Mouse (Mus musculus) c-Kit-positive CD71-positive TER-119-negative erythroid progenitor cells, embryonic 14.5 days (primary cell): ENCODE measurements around the gene Aldh1a3.

ENCODE experiments used
- DNase-seq: peaks from one replicate; pipeline ENCODE4 v3.0.0-alpha.2; 2013; ENCODE audit warnings: low read depth

Aldh1a3 gene

GRCm38 (mm10) chr7:66416829-66417228 is 10.5 kb downstream of the Aldh1a3 start:
- DNase-seq: no peak

GRCm38 (mm10) chr7:66413093-66413492 is 14.2 kb downstream of the Aldh1a3 start:
- no peak for DNase-seq

GRCm38 (mm10) chr7:66409433-66409832 is 17.9 kb downstream of the Aldh1a3 start:
- no peak for DNase-seq

GRCm38 (mm10) chr7:66406971-66407370 is 20.3 kb downstream of the Aldh1a3 start:
- DNase-seq: no peak

- DNase-seq: no peak
Measured at GRCm38 (mm10) chr7:66405951-66406721, 21.2 kb downstream of the Aldh1a3 start.

- DNase-seq: no peak
Measured at GRCm38 (mm10) chr7:66405541-66405940, 21.8 kb downstream of the Aldh1a3 start.

- no peak for DNase-seq
Measured at GRCm38 (mm10) chr7:66404802-66405201, 22.5 kb downstream of the Aldh1a3 start.

DNA sequence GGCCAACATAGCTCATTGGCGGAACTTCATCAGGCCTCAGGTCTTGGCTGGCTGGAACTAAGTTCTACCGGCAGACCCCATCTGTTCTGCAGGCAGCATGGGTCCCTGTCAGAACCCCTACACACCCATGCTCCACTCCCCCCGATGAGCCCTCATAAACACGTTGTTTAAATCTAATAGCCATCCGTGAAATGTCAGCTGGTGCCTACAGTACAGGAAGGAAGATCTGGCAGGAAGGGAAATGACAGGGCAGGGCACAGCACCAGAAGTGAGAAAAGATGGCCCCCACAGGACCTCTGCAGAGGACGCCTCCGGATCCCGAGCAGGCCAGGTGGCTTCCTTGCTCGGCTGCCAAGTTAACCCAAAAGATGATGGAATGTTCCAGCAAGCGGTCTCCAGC is 23.2 kb downstream of the Aldh1a3 start:
- no peak for DNase-seq

- DNase-seq: no peak
Measured at GRCm38 (mm10) chr7:66402876-66403275, 24.4 kb downstream of the Aldh1a3 start.

GRCm38 (mm10) chr7:66401605-66402004 is 25.7 kb downstream of the Aldh1a3 start:
- DNase-seq: no peak

GRCm38 (mm10) chr7:66397288-66397687 is 30.0 kb downstream of the Aldh1a3 start:
- DNase-seq: no peak

DNA sequence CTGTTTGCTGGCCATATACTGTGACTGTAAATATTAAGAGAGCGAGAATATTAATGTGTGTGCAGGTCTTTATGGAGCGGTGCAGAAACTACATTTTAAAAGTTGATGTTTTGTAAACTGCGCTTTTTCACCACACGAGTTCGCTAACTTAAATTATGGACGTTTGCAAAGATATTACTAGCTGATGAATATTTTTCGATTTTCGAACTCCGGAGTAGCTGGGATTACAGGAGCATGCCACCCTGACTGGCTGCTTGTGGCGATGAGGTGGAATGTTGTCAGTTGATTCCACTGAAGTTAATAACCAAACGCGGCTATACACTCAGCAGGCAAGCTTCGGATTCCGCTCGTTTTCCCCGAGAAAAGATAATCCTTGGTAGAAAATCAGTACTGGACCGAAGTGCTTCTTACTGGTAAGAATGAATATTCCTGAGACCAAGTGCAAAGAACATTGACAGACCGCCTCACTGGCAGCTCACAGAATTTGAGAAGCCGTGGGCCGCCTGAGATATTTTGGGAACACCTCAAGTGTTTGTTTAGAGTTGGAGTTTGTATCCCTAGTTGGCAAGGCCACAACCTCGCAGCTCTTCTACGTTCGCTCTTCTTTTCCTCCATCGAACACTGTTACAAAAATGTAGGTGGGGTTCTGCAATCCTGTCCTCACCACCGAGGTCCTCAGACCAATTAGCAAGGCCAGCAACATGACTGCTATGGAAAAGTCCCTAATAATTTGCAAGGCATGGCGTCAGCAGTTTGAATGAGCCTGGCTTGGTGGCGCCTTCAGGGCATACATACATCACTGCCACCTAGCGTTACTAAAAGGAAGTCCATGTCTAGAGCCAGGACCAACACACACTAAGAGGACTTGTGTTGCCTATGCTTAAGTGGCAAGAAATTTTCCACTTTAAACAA is 38.4 kb downstream of the Aldh1a3 start:
- DNase-seq: peak; percentile 66

DNA sequence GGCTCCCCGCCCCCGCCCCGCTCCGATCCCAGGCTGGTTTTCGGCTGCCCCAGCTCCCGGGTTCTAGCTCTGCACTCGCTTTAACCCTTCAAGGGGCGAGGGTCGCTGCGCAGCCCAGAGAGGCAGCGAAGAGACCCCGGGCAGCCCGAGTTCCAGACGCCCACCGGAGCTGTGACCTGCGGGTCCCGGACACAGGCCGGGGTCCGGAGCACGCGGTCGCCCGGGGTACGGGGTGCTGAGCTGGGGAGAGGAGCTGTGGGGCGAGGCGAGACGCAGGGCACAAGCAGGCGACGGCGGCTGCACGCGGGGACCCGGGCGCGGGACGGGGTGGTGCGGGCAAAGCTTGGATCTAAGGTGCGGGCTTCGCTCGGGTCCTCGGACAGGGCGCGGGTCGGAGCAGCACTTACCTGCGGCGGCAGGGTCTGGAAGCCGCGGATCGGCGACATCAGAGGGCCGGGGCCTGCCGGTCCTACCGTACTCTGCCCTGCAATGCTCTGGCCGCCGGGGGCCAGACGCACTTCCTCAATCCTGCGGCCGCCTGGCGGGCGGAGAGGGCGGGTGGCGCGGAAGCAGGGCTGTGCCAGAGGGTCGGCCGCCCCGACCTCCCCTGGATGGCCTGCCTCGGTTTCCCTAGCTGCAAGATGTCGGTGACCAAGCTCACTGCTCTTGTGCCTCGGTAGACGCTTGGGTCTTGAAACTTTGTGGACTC is 39.4 kb downstream of the Aldh1a3 start, which contains the start of gene Lrrk1:
Gene Lrrk1 (minus strand): TSS at position 538 of the 709 bp plus-strand sequence.
- peak; percentile 42 for DNase-seq

- no peak for DNase-seq
Measured at GRCm38 (mm10) chr7:66387419-66387812, 39.9 kb downstream of the Aldh1a3 start.

DNA sequence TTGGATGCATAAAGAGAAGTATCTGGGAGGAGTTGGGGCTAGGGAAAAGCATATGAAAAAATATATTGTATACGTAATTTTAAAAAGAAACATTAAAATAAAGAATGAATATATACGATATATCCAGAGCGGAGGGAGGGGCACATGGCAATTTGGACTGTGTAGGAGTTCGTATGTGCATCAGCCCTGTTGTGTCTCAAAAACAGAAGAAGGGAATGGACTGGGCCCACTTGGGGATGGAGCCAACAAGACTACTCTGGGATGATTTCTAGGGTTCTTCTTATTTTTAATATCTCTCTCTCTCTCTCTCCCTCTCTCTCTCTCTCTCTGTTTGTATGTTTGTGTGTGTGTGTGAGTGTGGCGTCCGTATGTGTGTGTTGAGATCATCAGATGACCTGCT is 40.9 kb downstream of the Aldh1a3 start:
- DNase-seq: no peak

GRCm38 (mm10) chr7:66385826-66386225 is 41.5 kb downstream of the Aldh1a3 start:
- DNase-seq: no peak

DNA sequence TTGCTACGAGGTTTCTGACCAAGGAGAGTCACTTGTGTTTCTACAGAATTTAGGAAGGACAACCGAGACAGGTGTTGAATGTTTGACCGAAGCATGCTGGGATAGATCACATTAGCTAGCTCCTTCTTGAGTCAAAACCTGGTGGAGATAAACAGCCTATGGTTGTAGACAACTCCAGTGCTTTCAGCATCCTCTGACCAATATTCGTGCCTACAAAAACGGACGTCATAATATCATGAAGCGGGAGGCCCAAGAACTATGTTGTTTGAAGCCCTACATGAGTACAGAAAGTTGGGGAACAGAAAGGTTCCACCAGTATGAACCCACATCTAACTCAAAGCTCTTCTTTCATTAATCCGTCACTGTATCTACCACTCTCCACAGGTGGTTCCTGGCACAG is 42.4 kb downstream of the Aldh1a3 start:
- DNase-seq: no peak

GRCm38 (mm10) chr7:66384213-66384612 is 43.1 kb downstream of the Aldh1a3 start:
- DNase-seq: no peak

GRCm38 (mm10) chr7:66376560-66376959 is 50.8 kb downstream of the Aldh1a3 start:
- no peak for DNase-seq

GRCm38 (mm10) chr7:66375736-66376135 is 51.6 kb downstream of the Aldh1a3 start:
- no peak for DNase-seq

DNA sequence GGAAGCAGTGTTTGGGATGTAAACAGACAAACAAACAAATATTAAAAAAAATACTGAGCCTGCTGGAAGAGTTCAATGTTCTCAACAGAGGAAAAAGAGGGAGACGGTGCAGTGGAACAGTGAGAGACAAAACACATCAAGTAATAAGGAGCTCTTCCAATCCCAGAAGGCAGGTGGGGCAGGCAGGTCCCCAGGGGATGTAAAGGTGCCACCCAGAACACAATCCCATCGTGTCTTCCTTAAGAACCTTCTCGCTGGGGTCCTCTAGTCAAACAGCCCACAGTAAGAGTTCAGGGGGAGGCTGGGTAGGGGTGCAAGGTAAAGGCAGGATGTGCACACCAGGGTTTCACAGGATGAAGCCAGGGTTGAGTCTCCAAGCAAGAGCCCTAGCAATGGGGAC is 53.9 kb downstream of the Aldh1a3 start:
- no peak for DNase-seq

DNA sequence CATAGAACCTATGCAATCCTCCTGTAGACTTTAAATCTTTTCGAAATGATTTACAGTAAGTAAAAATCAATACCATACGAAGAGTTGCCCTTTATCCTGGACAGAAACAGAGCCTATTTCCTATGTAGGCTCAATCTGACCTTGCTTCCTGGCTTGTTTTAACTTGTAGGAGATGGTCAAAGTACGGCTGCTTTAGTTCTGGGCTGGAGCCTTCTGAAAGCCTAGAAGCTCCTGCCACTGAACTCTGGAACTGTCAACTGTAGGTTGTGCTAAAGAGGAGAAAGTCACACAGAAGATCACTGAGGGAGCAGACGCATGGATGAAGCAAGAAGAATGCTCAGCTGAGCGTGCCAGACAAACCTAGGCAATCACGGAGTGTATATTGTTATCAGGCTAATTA is 56.3 kb downstream of the Aldh1a3 start:
- DNase-seq: no peak
